Mouse (Mus musculus) MEL (cell line): ENCODE results near the gene Pex14. TPM values are rescaled to one million over a fixed set of nuclear protein-coding genes. Genes with fewer than 3 reads are reported as not detected.
"Not testable (repeated sequence)": the region's sequence is repeated elsewhere in the genome, so short reads cannot be mapped to it uniquely, and the experiment has no call there.

Experiments
- DNase-seq: peaks from one replicate; pipeline ENCODE4 v3.0.0; 2011; ENCODE audit warnings: low read depth, low spot score
- H3K27ac ChIP-seq: 2 replicates; pipeline ENCODE4 v1.5.1; 2012; ENCODE audit warnings: low read depth, mild to moderate bottlenecking, control low read depth, low read length, moderate library complexity; ENCODE audit not compliant: control insufficient read depth
- H3K27me3 ChIP-seq, 2 experiments: fragments of 150-350 bp in 1 of 2; sonication (generic) in 1 of 2; 2 replicates each; pipeline ENCODE4 v1.6.1; 2012; ENCODE audit warnings: low read length in 2 of 2, mild to moderate bottlenecking in 2 of 2, improper control_type of control experiment in 1 of 2, moderate library complexity in 1 of 2; ENCODE audit not compliant: insufficient read depth in 2 of 2, control insufficient read depth in 1 of 2
- H3K36me3 ChIP-seq, 2 experiments: 2 replicates each; pipeline ENCODE4 v1.6.1; 2012 to 2014; ENCODE audit warnings: low read length in 2 of 2, improper control_type of control experiment in 1 of 2, inconsistent platforms in 1 of 2, mild to moderate bottlenecking in 1 of 2; ENCODE audit not compliant: insufficient read depth in 2 of 2, control insufficient read depth in 1 of 2
- H3K4me1 ChIP-seq, 2 experiments: fragments of 150-350 bp in 1 of 2; sonication (generic) in 1 of 2; 2 replicates each; pipeline ENCODE4 v1.6.1; 2012; ENCODE audit warnings: low read length in 2 of 2, improper control_type of control experiment in 1 of 2, mild to moderate bottlenecking in 1 of 2; ENCODE audit not compliant: insufficient read depth in 2 of 2, control insufficient read depth in 1 of 2
- H3K4me3 ChIP-seq, 2 experiments: fragments of 150-350 bp in 1 of 2; sonication (generic) in 1 of 2; 2 replicates each; pipeline ENCODE4 v1.5.1; 2012; ENCODE audit warnings: low read depth in 2 of 2, low read length in 2 of 2, mild to moderate bottlenecking in 2 of 2, moderate library complexity in 2 of 2, control low read depth in 1 of 2, improper control_type of control experiment in 1 of 2; ENCODE audit not compliant: control insufficient read depth in 1 of 2, insufficient read depth in 1 of 2
- H3K79me2 ChIP-seq: 2 replicates; pipeline ENCODE4 v1.6.1; 2012; ENCODE audit warnings: mild to moderate bottlenecking, low read length, moderate library complexity; ENCODE audit not compliant: control insufficient read depth, poor library complexity, insufficient read depth
- H3K9ac ChIP-seq: 2 replicates; pipeline ENCODE4 v1.6.1; 2012; ENCODE audit warnings: low read depth, mild to moderate bottlenecking, control low read depth, low read length, moderate library complexity; ENCODE audit not compliant: control insufficient read depth, poor library complexity, severe bottlenecking
- H3K9me3 ChIP-seq: fragments of 150-350 bp; sonication (generic); replicated peaks from 2 replicates; pipeline ENCODE4 v1.6.1; 2012; ENCODE audit warnings: mild to moderate bottlenecking, low read length, improper control_type of control experiment, moderate library complexity; ENCODE audit not compliant: insufficient read depth
- BHLHE40 ChIP-seq: IDR thresholded peaks from 2 replicates; pipeline ENCODE4 v1.6.1; 2012; ENCODE audit warnings: low read depth, mild to moderate bottlenecking, inconsistent platforms, low read length, improper control_type of control experiment, borderline replicate concordance
- CHD2 ChIP-seq: IDR thresholded peaks from 2 replicates; pipeline ENCODE4 v1.6.1; 2011; ENCODE audit warnings: low read length, improper control_type of control experiment
- E2F4 ChIP-seq: IDR thresholded peaks from 2 replicates; pipeline ENCODE4 v1.6.1; 2011; ENCODE audit warnings: low read depth, low read length, improper control_type of control experiment, borderline replicate concordance
- EP300 ChIP-seq, 2 experiments: IDR thresholded peaks; 2 replicates each; pipeline ENCODE4 v1.6.1; 2011; ENCODE audit warnings: improper control_type of control experiment in 2 of 2, low read length in 2 of 2, low read depth in 1 of 2, mild to moderate bottlenecking in 1 of 2
- ETS1 ChIP-seq: IDR thresholded peaks from 2 replicates; pipeline ENCODE4 v1.6.1; 2012; ENCODE audit warnings: low read depth, mild to moderate bottlenecking, inconsistent platforms, low read length, improper control_type of control experiment, moderate library complexity
- HCFC1 ChIP-seq: IDR thresholded peaks from 2 replicates; pipeline ENCODE4 v1.6.1; 2012; ENCODE audit warnings: low read depth, mild to moderate bottlenecking, inconsistent platforms, low read length, improper control_type of control experiment, moderate library complexity
- MAX ChIP-seq: IDR thresholded peaks from 2 replicates; pipeline ENCODE4 v1.6.1; 2011; ENCODE audit warnings: low read length, improper control_type of control experiment
- MEF2A ChIP-seq: IDR thresholded peaks from 2 replicates; pipeline ENCODE4 v1.6.1; 2014; ENCODE audit warnings: low read depth, mild to moderate bottlenecking, inconsistent platforms, low read length, improper control_type of control experiment; ENCODE audit not compliant: poor library complexity, insufficient replicate concordance, severe bottlenecking; ENCODE audit errors: extremely low read depth
- MXI1 ChIP-seq: IDR thresholded peaks from 2 replicates; pipeline ENCODE4 v1.6.1; 2011; ENCODE audit warnings: mild to moderate bottlenecking, low read depth, low read length, improper control_type of control experiment
- MYC ChIP-seq: IDR thresholded peaks from 2 replicates; pipeline ENCODE4 v1.6.1; 2011; ENCODE audit warnings: low read depth, mild to moderate bottlenecking, low read length, improper control_type of control experiment, moderate library complexity
- NELFE ChIP-seq: IDR thresholded peaks from 2 replicates; pipeline ENCODE4 v1.6.1; 2011; ENCODE audit warnings: low read depth, low read length, improper control_type of control experiment
- POLR2A ChIP-seq, 2 experiments: IDR thresholded peaks; 2 replicates each; pipeline ENCODE4 v1.6.1; 2011 to 2012; ENCODE audit warnings: low read length in 2 of 2, mild to moderate bottlenecking in 2 of 2, control low read depth in 1 of 2, improper control_type of control experiment in 1 of 2, low read depth in 1 of 2, moderate library complexity in 1 of 2; ENCODE audit not compliant: control insufficient read depth in 1 of 2, insufficient read depth in 1 of 2, poor library complexity in 1 of 2
- POLR2AphosphoS2 ChIP-seq: IDR thresholded peaks from 2 replicates; pipeline ENCODE4 v1.6.1; 2011; ENCODE audit warnings: low read length, improper control_type of control experiment
- RAD21 ChIP-seq: IDR thresholded peaks from 2 replicates; pipeline ENCODE4 v1.6.1; 2011; ENCODE audit warnings: mild to moderate bottlenecking, low read depth, low read length, improper control_type of control experiment
- SIN3A ChIP-seq: IDR thresholded peaks from 2 replicates; pipeline ENCODE4 v1.6.1; 2012; ENCODE audit warnings: low read length, improper control_type of control experiment, inconsistent platforms
- TAL1 ChIP-seq: IDR thresholded peaks from 2 replicates; pipeline ENCODE4 v1.6.1; 2012; ENCODE audit warnings: mild to moderate bottlenecking, inconsistent platforms, low read length, moderate library complexity, mixed read lengths
- TBP ChIP-seq: IDR thresholded peaks from 2 replicates; pipeline ENCODE4 v1.8.0; 2011; ENCODE audit warnings: low read depth, low read length, improper control_type of control experiment
- TCF12 ChIP-seq: IDR thresholded peaks from 2 replicates; pipeline ENCODE4 v1.6.1; 2014; ENCODE audit warnings: low read depth, mild to moderate bottlenecking, inconsistent platforms, low read length, improper control_type of control experiment, moderate library complexity
- USF1 ChIP-seq: IDR thresholded peaks from 2 replicates; pipeline ENCODE4 v1.6.1; 2014; ENCODE audit warnings: low read depth, mild to moderate bottlenecking, inconsistent platforms, low read length, improper control_type of control experiment, moderate library complexity
- USF2 ChIP-seq, 2 experiments: IDR thresholded peaks; 2 replicates each; pipeline ENCODE4 v1.6.1; 2011 to 2012; ENCODE audit warnings: improper control_type of control experiment in 2 of 2, low read length in 2 of 2, borderline replicate concordance in 1 of 2, inconsistent platforms in 1 of 2, low read depth in 1 of 2, mild to moderate bottlenecking in 1 of 2; ENCODE audit not compliant: insufficient read depth in 1 of 2
- ZC3H11A ChIP-seq: IDR thresholded peaks from 2 replicates; pipeline ENCODE4 v1.6.1; 2012; ENCODE audit warnings: low read depth, mild to moderate bottlenecking, inconsistent platforms, low read length, improper control_type of control experiment
- ZKSCAN1 ChIP-seq: IDR thresholded peaks from 2 replicates; pipeline ENCODE4 v1.6.1; 2012; ENCODE audit warnings: low read depth, mild to moderate bottlenecking, inconsistent platforms, low read length, improper control_type of control experiment, moderate library complexity
- ZNF384 ChIP-seq: IDR thresholded peaks from 2 replicates; pipeline ENCODE4 v1.6.1; 2012; ENCODE audit warnings: low read depth, mild to moderate bottlenecking, inconsistent platforms, low read length, improper control_type of control experiment
- polyA plus RNA-seq, 2 experiments: library from polyadenylated mRNA; stranded (reverse) in 1 of 2; unstranded in 1 of 2; fragments of >175 nt in 1 of 2; fragments of >200 nt in 1 of 2; gene quantifications; 2 replicates each; pipeline versions ENCODE4 v1.2.1 to v1.2.4; 2012; ENCODE audit warnings: low replicate concordance in 2 of 2, low read depth in 1 of 2; ENCODE audit not compliant: insufficient read length in 2 of 2, insufficient read depth in 1 of 2, missing spikeins in 1 of 2
- total RNA-seq: library from RNA; depleted of rRNA; stranded (reverse); fragments of 300-350 nt; gene quantifications from 2 replicates; pipeline ENCODE4 v1.2.3, GENCODE M21; 2012

The Pex14 gene
- total and polyA plus RNA-seq, 3 experiments = 38.3 to 49.2 TPM; not detected in 1

DNA sequence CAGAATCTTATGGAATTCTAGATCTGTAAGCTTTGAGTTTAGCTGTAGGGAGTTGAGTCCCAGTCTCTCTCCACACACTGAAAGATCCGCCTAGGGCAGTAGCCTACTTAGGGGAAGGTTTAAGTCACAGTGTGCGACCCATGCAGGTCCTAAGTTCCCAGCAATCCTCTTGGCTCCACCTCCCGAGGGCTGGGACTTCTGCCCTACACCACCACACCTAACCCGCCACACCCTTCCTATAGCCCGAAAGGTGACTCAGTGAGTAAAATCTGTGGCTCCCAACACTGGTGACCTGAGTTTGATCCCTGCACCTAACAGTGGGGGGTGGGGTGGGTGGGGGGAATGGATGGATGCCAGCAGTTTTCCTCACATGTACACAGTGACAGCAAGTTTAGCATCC lies 23.8 kb upstream of the Pex14 start:
- no peak overlapping the region for H3K27ac ChIP-seq
- peaks cover 0 to 5% of the 10 kb centered on the region in 2 experiments; a peak in 2 of 4 replicates for H3K36me3 ChIP-seq
- DNase-seq = no peak

DNA sequence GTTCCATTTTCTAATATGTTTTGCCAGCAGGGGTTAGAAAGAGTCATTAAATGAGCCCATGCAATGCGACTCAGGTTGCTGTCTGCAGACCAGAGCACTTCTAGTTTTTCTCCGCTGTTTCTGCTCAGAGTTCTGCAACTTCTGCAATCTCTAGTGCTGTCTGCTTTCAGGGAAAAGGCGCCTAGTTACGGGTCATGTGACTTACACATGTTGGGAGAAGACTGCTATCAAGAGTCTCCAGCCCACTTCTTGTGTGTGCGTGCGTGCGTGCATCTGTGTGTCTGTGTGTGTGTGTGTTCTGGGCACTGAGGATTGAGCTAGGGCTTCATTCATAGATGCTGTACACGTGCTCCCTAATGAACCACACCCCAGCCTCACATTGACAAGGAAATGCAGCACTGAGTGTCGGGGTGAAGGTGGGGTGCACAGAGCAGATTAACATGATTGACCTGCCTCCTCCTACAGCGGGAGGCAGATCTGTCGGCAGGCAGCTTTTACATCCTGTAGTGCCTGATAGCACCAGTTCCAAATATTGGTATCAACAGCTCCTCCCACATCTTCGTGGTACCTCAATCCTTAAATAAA lies 20.4 kb upstream of the Pex14 start:
- Histone ChIP-seq H3K27ac (peak overlapping the region; percentile 66), H3K9ac (peak overlapping the region; percentile 49), H3K4me3 (peak overlapping the region; percentile 23 to 24; a peak in 3 of 4 replicates)
- not testable (repeated sequence) for H3K79me2 ChIP-seq, H3K36me3 ChIP-seq, H3K9me3 ChIP-seq, H3K4me1 ChIP-seq, H3K27me3 ChIP-seq
- TF ChIP-seq BHLHE40 (peak; percentile 46), USF2 (IDR thresholded peaks at IDR 0.05; ENCODE audit: borderline replicate concordance in 1 of 2, insufficient read depth in 1 of 2, low read depth in 1 of 2, low read length in 2 of 2) (peak; percentile 48 to 67; a peak in 2 of 4 replicates), HCFC1 (peak; percentile 71), EP300 (IDR thresholded peaks at IDR 0.05; ENCODE audit: low read depth in 1 of 2, low read length in 2 of 2) (peak; percentile 11 to 25; a peak in 1 of 4 replicates), ETS1 (peak; percentile 53), E2F4 (peak; percentile 39; the same call in 1 of the 2 replicates), NELFE (0 out of 2 replicates have a peak, but pooled peaks have one; percentile 17), MYC (peak; percentile 85; the same call in 1 of the 2 replicates), POLR2AphosphoS2 (peak; percentile 35; the same call in 1 of the 2 replicates), SIN3A (peak; percentile 93), POLR2A (IDR thresholded peaks at IDR 0.05; ENCODE audit: control insufficient read depth in 1 of 2, insufficient read depth in 1 of 2, low read depth in 1 of 2, low read length in 2 of 2, poor library complexity in 1 of 2) (peak in 1 of 2 experiments; percentile 35; a peak in 1 of 4 replicates), TCF12 (peak; percentile 40; the same call in 1 of the 2 replicates), MAX (peak; percentile 91), TBP (peak; percentile 71), TAL1 (peak; percentile 49), USF1 (peak; percentile 91), MXI1 (peak; percentile 92)
- peak; percentile 89 for DNase-seq

More for the DNA sequence above, 23.8 kb upstream of the Pex14 start:
- H3K79me2 ChIP-seq = no peaks in the 10 kb centered on the region
- no peak overlapping the region for H3K9ac ChIP-seq
- TF ChIP-seq ZC3H11A = no peak
- TF ChIP-seq NELFE = no peak
- TF ChIP-seq TAL1 = no peak
- TF ChIP-seq TCF12 = no peak
- TF ChIP-seq CHD2 = no peak
- no peak for TF ChIP-seq ZNF384
- no peak for TF ChIP-seq ZKSCAN1
- no peak for TF ChIP-seq RAD21
- no peak for TF ChIP-seq TBP
- no peak for TF ChIP-seq MEF2A
- no peak for TF ChIP-seq HCFC1
- TF ChIP-seq ETS1 = no peak
- TF ChIP-seq E2F4 = no peak
- H3K4me1 ChIP-seq = peaks cover 3 to 6% of the 10 kb centered on the region in 2 experiments; a peak in 3 of 4 replicates
- H3K9me3 ChIP-seq = no peaks in the 10 kb centered on the region
- no peak overlapping the region for H3K4me3 ChIP-seq
- no peaks in the 10 kb centered on the region for H3K27me3 ChIP-seq
